Mouse (Mus musculus) lung, embryonic 14.5 days (tissue): Measurements from ENCODE around the gene Acvr2b. TPM values are rescaled to one million over a fixed set of nuclear protein-coding genes. Genes with fewer than 3 reads are reported as not detected.

Experiments
- ATAC-seq: fragments of 200-750 bp; cut with Nextera tagmentation; 2 replicates; pipeline ENCODE4 v1.8.0; 2017; ENCODE audit warnings: mild to moderate bottlenecking, moderate TSS enrichment, moderate library complexity; ENCODE audit not compliant: insufficient read depth
- DNase-seq: peaks from one replicate; pipeline ENCODE4 v3.0.0-alpha.2; 2015
- H3K27ac ChIP-seq: fragments of 300-500 bp; sonication (generic); 2 replicates; pipeline ENCODE4 v1.5.1; 2014; ENCODE audit warnings: low read depth, mild to moderate bottlenecking, moderate library complexity
- H3K27me3 ChIP-seq: fragments of 300-500 bp; sonication (generic); 2 replicates; pipeline ENCODE4 v1.6.1; 2014; ENCODE audit warnings: low read length, control low read depth; ENCODE audit not compliant: insufficient read depth
- H3K36me3 ChIP-seq: fragments of 300-500 bp; sonication (generic); 2 replicates; pipeline ENCODE4 v1.6.1; 2014; ENCODE audit warnings: control low read depth; ENCODE audit not compliant: insufficient read depth
- H3K4me1 ChIP-seq: fragments of 300-500 bp; sonication (generic); 2 replicates; pipeline ENCODE4 v1.6.1; 2014; ENCODE audit warnings: antibody characterized with exemption, control low read depth; ENCODE audit not compliant: insufficient read depth
- H3K4me2 ChIP-seq: fragments of 300-500 bp; sonication (generic); 2 replicates; pipeline ENCODE4 v1.6.1; 2014; ENCODE audit warnings: mild to moderate bottlenecking
- H3K4me3 ChIP-seq: fragments of 300-500 bp; sonication (generic); 2 replicates; pipeline ENCODE4 v1.5.1; 2014; ENCODE audit warnings: low read depth, low read length
- H3K9ac ChIP-seq: fragments of 300-500 bp; sonication (generic); 2 replicates; pipeline ENCODE4 v1.6.1; 2014
- H3K9me3 ChIP-seq: fragments of 300-500 bp; sonication (generic); 2 replicates; pipeline ENCODE4 v1.6.1; 2016; ENCODE audit warnings: low read depth, low read length, control low read depth
- CTCF ChIP-seq: IDR thresholded peaks from 2 replicates; pipeline ENCODE4 v1.5.1; 2016; ENCODE audit warnings: antibody characterized with exemption, low read depth
- WGBS: fragments of 180-500 bp; shearing (Covaris S2); extraction: QIAGEN DNeasy Blood & Tissue Kit; methylation state at CpG from one replicate; pipeline ENCODE4 v1.1.7; 2014; 5-methylcytosine and 5-hydroxymethylcytosine counted together
- polyA plus RNA-seq: library from polyadenylated mRNA; unstranded; fragments of >200 nt; fragmentation: Nextera tagmentation; extraction: Ambion mirVana; gene quantifications from 2 replicates; pipeline ENCODE4 v1.2.1, GENCODE M21; 2014

Acvr2b gene
- polyA plus RNA-seq = 22.7 and 28.2 TPM in 2 replicates

GRCm38 (mm10) chr9:119401801-119402214 lies at the start of gene Acvr2b:
Gene Acvr2b, plus strand, starts transcription at chr9:119402118.
- 0% methylated on average over 21 of the region's 32 CpGs for WGBS
- no peaks in the 10 kb centered on the region for H3K9me3 ChIP-seq
- ATAC-seq = peak; percentile 97
- peak within 1 kb of the TSS; percentile 99 for H3K27ac ChIP-seq
- H3K4me1 ChIP-seq = peaks cover 5% of the 10 kb centered on the region; the same call in 1 of the 2 replicates
- no peaks in the 10 kb centered on the region for H3K27me3 ChIP-seq
- H3K4me2 ChIP-seq = peak within 1 kb of the TSS; percentile 99
- peak within 1 kb of the TSS; percentile 90 for H3K4me3 ChIP-seq
- no peaks in the 10 kb centered on the region for H3K36me3 ChIP-seq
- peak; percentile 55 for TF ChIP-seq CTCF
- DNase-seq = peak; percentile 98
- peak within 1 kb of the TSS; percentile 98 for H3K9ac ChIP-seq

- Histone ChIP-seq H3K27me3 (no peaks in the 10 kb centered on the region), H3K27ac (no peak overlapping the region), H3K36me3 (peaks cover 18% of the 10 kb centered on the region), H3K9ac (no peak overlapping the region), H3K4me3 (no peak overlapping the region), H3K4me2 (no peak overlapping the region), H3K9me3 (no peaks in the 10 kb centered on the region), H3K4me1 (no peaks in the 10 kb centered on the region)
- ATAC-seq (no peak), DNase-seq (no peak)
- no peak for TF ChIP-seq CTCF
- 53% methylated on average over 6 of the region's 6 CpGs for WGBS
Observed at GRCm38 (mm10) chr9:119353926-119354325, 48.0 kb upstream of the Acvr2b start.

- no peak for DNase-seq
- Histone ChIP-seq H3K27ac (no peak overlapping the region), H3K27me3 (no peaks in the 10 kb centered on the region), H3K9ac (no peak overlapping the region), H3K36me3 (peaks cover 6% of the 10 kb centered on the region), H3K4me1 (no peaks in the 10 kb centered on the region), H3K4me3 (no peak overlapping the region), H3K4me2 (no peak overlapping the region), H3K9me3 (no peaks in the 10 kb centered on the region)
- ATAC-seq = no peak
- TF ChIP-seq CTCF = no peak
- 61% methylated on average over 6 of the region's 6 CpGs for WGBS
Observed at GRCm38 (mm10) chr9:119355943-119356342, 46.0 kb upstream of the Acvr2b start.

GRCm38 (mm10) chr9:119357331-119358057 lies 44.4 kb upstream of the Acvr2b start, which contains the start of gene Xylb:
Gene Xylb, plus strand, starts transcription at chr9:119357381.
- Histone ChIP-seq H3K9me3 (no peaks in the 10 kb centered on the region), H3K4me3 (peak within 1 kb of the TSS; percentile 70), H3K27me3 (no peaks in the 10 kb centered on the region), H3K36me3 (no peaks in the 10 kb centered on the region), H3K9ac (peak within 1 kb of the TSS; percentile 72), H3K4me2 (peak within 1 kb of the TSS; percentile 95), H3K27ac (no peak within 1 kb of the TSS), H3K4me1 (no peaks in the 10 kb centered on the region)
- DNase-seq (peak; percentile 96), ATAC-seq (peak; percentile 91)
- TF ChIP-seq CTCF = peak; percentile 90
- WGBS = 2% methylated on average over 65 of the region's 65 CpGs

- DNase-seq = no peak
- Histone ChIP-seq H3K27ac (no peak overlapping the region), H3K9me3 (no peaks in the 10 kb centered on the region), H3K4me1 (no peaks in the 10 kb centered on the region), H3K4me3 (peak overlapping the region; percentile 70), H3K9ac (peak overlapping the region; percentile 72), H3K4me2 (peak overlapping the region; percentile 95), H3K36me3 (no peaks in the 10 kb centered on the region), H3K27me3 (no peaks in the 10 kb centered on the region)
- no peak for TF ChIP-seq CTCF
- 34% methylated on average over 9 of the region's 9 CpGs for WGBS
- ATAC-seq = no peak
Observed at GRCm38 (mm10) chr9:119358058-119358429, 43.9 kb upstream of the Acvr2b start.

- Histone ChIP-seq H3K4me1 (no peaks in the 10 kb centered on the region), H3K4me3 (no peak overlapping the region), H3K27me3 (no peaks in the 10 kb centered on the region), H3K36me3 (no peaks in the 10 kb centered on the region), H3K9me3 (no peaks in the 10 kb centered on the region), H3K9ac (no peak overlapping the region), H3K27ac (no peak overlapping the region), H3K4me2 (no peak overlapping the region)
- 88% methylated on average over 5 of the region's 5 CpGs for WGBS
- no peak for ATAC-seq
- TF ChIP-seq CTCF = no peak
- no peak for DNase-seq
Observed at GRCm38 (mm10) chr9:119361416-119361815, 40.5 kb upstream of the Acvr2b start.

GRCm38 (mm10) chr9:119363229-119363628 lies 38.7 kb upstream of the Acvr2b start:
- WGBS = 72% methylated on average over 12 of the region's 12 CpGs
- no peak for ATAC-seq
- TF ChIP-seq CTCF = no peak

More at GRCm38 (mm10) chr9:119363229-119363628, 38.7 kb upstream of the Acvr2b start:
- Histone ChIP-seq H3K9ac (no peak overlapping the region), H3K4me2 (no peak overlapping the region), H3K36me3 (no peaks in the 10 kb centered on the region), H3K4me3 (no peak overlapping the region), H3K27ac (no peak overlapping the region), H3K4me1 (no peaks in the 10 kb centered on the region), H3K9me3 (no peaks in the 10 kb centered on the region), H3K27me3 (no peaks in the 10 kb centered on the region)
- DNase-seq = no peak
